Mouse (Mus musculus): Measurements from ENCODE around the gene Cxcl16. TPM values are rescaled to one million over a fixed set of nuclear protein-coding genes. Genes with fewer than 3 reads are reported as not detected.

Gene Cxcl16
- polyA plus RNA-seq, 1 experiment from 2014 or later: 6.0 TPM

GRCm38 (mm10) chr11:70465211-70465610 lies 5.4 kb upstream of the Cxcl16 start:
- DNase-seq (ENCODE audit: low spot score) (no peak), ATAC-seq (ENCODE audit: low read depth) (no peak)
- H3K27me3 ChIP-seq (replicated peaks; ENCODE audit: control insufficient read depth, insufficient read depth, low read length): peaks cover 34% of the 10 kb centered on the region
- H3K4me1 ChIP-seq (ENCODE audit: control insufficient read depth, insufficient read depth, low read length): peaks cover 11% of the 10 kb centered on the region
- no peaks in the 10 kb centered on the region for H3K36me3 ChIP-seq (ENCODE audit: control insufficient read depth, insufficient read depth, low read length)
- peak overlapping the region; percentile 33; the same call in 1 of the 2 replicates for H3K4me3 ChIP-seq (ENCODE audit: low read depth, low read length)
- H3K4me2 ChIP-seq (ENCODE audit: low read depth, low read length): peak overlapping the region; percentile 61
- WGBS: 23% methylated on average over 16 of the region's 16 CpGs
- H3K27ac ChIP-seq (replicated peaks; ENCODE audit: low read depth, low read length): no peak overlapping the region
- 0 out of 2 replicates have a peak, but pooled peaks cover 3% of the 10 kb centered on the region for H3K9me3 ChIP-seq (ENCODE audit: control insufficient read depth, low read length)
- peak overlapping the region; percentile 54; the same call in 1 of the 2 replicates for H3K9ac ChIP-seq (ENCODE audit: low read depth, low read length)

GRCm38 (mm10) chr11:70463970-70464369 lies 4.2 kb upstream of the Cxcl16 start:
- Histone ChIP-seq H3K4me1 (ENCODE audit: control insufficient read depth, insufficient read depth, low read length) (peaks cover 11% of the 10 kb centered on the region), H3K36me3 (ENCODE audit: control insufficient read depth, insufficient read depth, low read length) (no peaks in the 10 kb centered on the region), H3K9me3 (ENCODE audit: control insufficient read depth, low read length) (0 out of 2 replicates have a peak, but pooled peaks cover 3% of the 10 kb centered on the region), H3K27me3 (replicated peaks; ENCODE audit: control insufficient read depth, insufficient read depth, low read length) (peaks cover 40% of the 10 kb centered on the region), H3K4me3 (ENCODE audit: low read depth, low read length) (no peak overlapping the region), H3K9ac (ENCODE audit: low read depth, low read length) (no peak overlapping the region), H3K4me2 (ENCODE audit: low read depth, low read length) (no peak overlapping the region), H3K27ac (replicated peaks; ENCODE audit: low read depth, low read length) (no peak overlapping the region)
- DNase-seq (ENCODE audit: low spot score) (no peak), ATAC-seq (ENCODE audit: low read depth) (no peak)
- 84% methylated on average over 4 of the region's 5 CpGs for WGBS

- Histone ChIP-seq H3K27ac (replicated peaks; ENCODE audit: low read depth, low read length) (no peak within 1 kb of the TSS), H3K36me3 (ENCODE audit: control insufficient read depth, insufficient read depth, low read length) (no peaks in the 10 kb centered on the region), H3K27me3 (replicated peaks; ENCODE audit: control insufficient read depth, insufficient read depth, low read length) (peaks cover 25% of the 10 kb centered on the region), H3K4me1 (ENCODE audit: control insufficient read depth, insufficient read depth, low read length) (no peaks in the 10 kb centered on the region), H3K9ac (ENCODE audit: low read depth, low read length) (peak within 1 kb of the TSS; percentile 65), H3K4me2 (ENCODE audit: low read depth, low read length) (peak within 1 kb of the TSS; percentile 95), H3K9me3 (ENCODE audit: control insufficient read depth, low read length) (0 out of 2 replicates have a peak, but pooled peaks cover 3% of the 10 kb centered on the region), H3K4me3 (ENCODE audit: low read depth, low read length) (peak within 1 kb of the TSS; percentile 57)
- ATAC-seq (ENCODE audit: low read depth) (no peak), DNase-seq (ENCODE audit: low spot score) (no peak)
- WGBS: 19% methylated on average over 29 of the region's 32 CpGs
Observed at GRCm38 (mm10) chr11:70458688-70459600, 840 bp downstream of the Cxcl16 start, which contains the start of gene Zmynd15. Gene Zmynd15, plus strand, starts transcription at chr11:70459433.

- 86% methylated on average over 9 of the region's 9 CpGs for WGBS
- Histone ChIP-seq H3K9me3 (ENCODE audit: control insufficient read depth, low read length) (no peaks in the 10 kb centered on the region), H3K9ac (ENCODE audit: low read depth, low read length) (no peak overlapping the region), H3K27ac (replicated peaks; ENCODE audit: low read depth, low read length) (no peak overlapping the region), H3K27me3 (replicated peaks; ENCODE audit: control insufficient read depth, insufficient read depth, low read length) (peaks cover 1% of the 10 kb centered on the region), H3K4me3 (ENCODE audit: low read depth, low read length) (no peak overlapping the region), H3K4me2 (ENCODE audit: low read depth, low read length) (peak overlapping the region; percentile 63; the same call in 1 of the 2 replicates), H3K4me1 (ENCODE audit: control insufficient read depth, insufficient read depth, low read length) (peaks cover 12% of the 10 kb centered on the region; the same call in 1 of the 2 replicates), H3K36me3 (ENCODE audit: control insufficient read depth, insufficient read depth, low read length) (0 out of 2 replicates have a peak, but pooled peaks cover 9% of the 10 kb centered on the region)
- no peak for ATAC-seq (ENCODE audit: low read depth)
- DNase-seq (ENCODE audit: low spot score): no peak
Observed at GRCm38 (mm10) chr11:70453261-70454044, 6.3 kb downstream of the Cxcl16 start.

GRCm38 (mm10) chr11:70451797-70452498 lies 7.8 kb downstream of the Cxcl16 start, which contains the start of gene Med11:
Gene Med11, plus strand, starts transcription at chr11:70451919.
- peaks cover 12% of the 10 kb centered on the region; the same call in 1 of the 2 replicates for H3K4me1 ChIP-seq (ENCODE audit: control insufficient read depth, insufficient read depth, low read length)
- under 1% methylated on average over 42 of the region's 46 CpGs for WGBS
- peak within 1 kb of the TSS; percentile 63 for H3K4me2 ChIP-seq (ENCODE audit: low read depth, low read length)
- peak within 1 kb of the TSS; percentile 95 for H3K27ac ChIP-seq (replicated peaks; ENCODE audit: low read depth, low read length)
- peak within 1 kb of the TSS; percentile 66 for H3K4me3 ChIP-seq (ENCODE audit: low read depth, low read length)
- H3K9ac ChIP-seq (ENCODE audit: low read depth, low read length): peak within 1 kb of the TSS; percentile 83
- H3K9me3 ChIP-seq (ENCODE audit: control insufficient read depth, low read length): no peaks in the 10 kb centered on the region
- H3K27me3 ChIP-seq (replicated peaks; ENCODE audit: control insufficient read depth, insufficient read depth, low read length): no peaks in the 10 kb centered on the region
- 0 out of 2 replicates have a peak, but pooled peaks cover 9% of the 10 kb centered on the region for H3K36me3 ChIP-seq (ENCODE audit: control insufficient read depth, insufficient read depth, low read length)
- ATAC-seq (ENCODE audit: low read depth) (peak; percentile 98), DNase-seq (ENCODE audit: low spot score) (peak; percentile 99)

- peak overlapping the region; percentile 63; the same call in 1 of the 2 replicates for H3K4me2 ChIP-seq (ENCODE audit: low read depth, low read length)
- H3K9me3 ChIP-seq (ENCODE audit: control insufficient read depth, low read length): no peaks in the 10 kb centered on the region
- WGBS: 88% methylated on average over 2 of the region's 2 CpGs
- H3K27me3 ChIP-seq (replicated peaks; ENCODE audit: control insufficient read depth, insufficient read depth, low read length): no peaks in the 10 kb centered on the region
- no peak for ATAC-seq (ENCODE audit: low read depth)
- H3K4me3 ChIP-seq (ENCODE audit: low read depth, low read length): no peak overlapping the region
- 0 out of 2 replicates have a peak, but pooled peaks cover 9% of the 10 kb centered on the region for H3K36me3 ChIP-seq (ENCODE audit: control insufficient read depth, insufficient read depth, low read length)
- no peak overlapping the region for H3K9ac ChIP-seq (ENCODE audit: low read depth, low read length)
- H3K27ac ChIP-seq (replicated peaks; ENCODE audit: low read depth, low read length): no peak overlapping the region
- H3K4me1 ChIP-seq (ENCODE audit: control insufficient read depth, insufficient read depth, low read length): peaks cover 12% of the 10 kb centered on the region; the same call in 1 of the 2 replicates
- DNase-seq (ENCODE audit: low spot score): no peak
Observed at GRCm38 (mm10) chr11:70450926-70451325, 8.9 kb downstream of the Cxcl16 start.

GRCm38 (mm10) chr11:70447373-70447772 lies 12.4 kb downstream of the Cxcl16 start:
- H3K4me2 ChIP-seq (ENCODE audit: low read depth, low read length): no peak overlapping the region
- H3K36me3 ChIP-seq (ENCODE audit: control insufficient read depth, insufficient read depth, low read length): no peaks in the 10 kb centered on the region
- DNase-seq (ENCODE audit: low spot score) (no peak), ATAC-seq (ENCODE audit: low read depth) (no peak)
- 80% methylated on average over 1 of the region's 1 CpGs for WGBS
- H3K9me3 ChIP-seq (ENCODE audit: control insufficient read depth, low read length): no peaks in the 10 kb centered on the region
- no peak overlapping the region for H3K27ac ChIP-seq (replicated peaks; ENCODE audit: low read depth, low read length)
- H3K4me3 ChIP-seq (ENCODE audit: low read depth, low read length): no peak overlapping the region
- H3K4me1 ChIP-seq (ENCODE audit: control insufficient read depth, insufficient read depth, low read length): 0 out of 2 replicates have a peak, but pooled peaks cover 3% of the 10 kb centered on the region
- no peak overlapping the region for H3K9ac ChIP-seq (ENCODE audit: low read depth, low read length)
- no peaks in the 10 kb centered on the region for H3K27me3 ChIP-seq (replicated peaks; ENCODE audit: control insufficient read depth, insufficient read depth, low read length)

Data from embryonic facial prominence, embryonic 14.5 days (tissue).